Mouse (Mus musculus): ENCODE measurements around the gene Metap1.

Metap1 gene

DNA sequence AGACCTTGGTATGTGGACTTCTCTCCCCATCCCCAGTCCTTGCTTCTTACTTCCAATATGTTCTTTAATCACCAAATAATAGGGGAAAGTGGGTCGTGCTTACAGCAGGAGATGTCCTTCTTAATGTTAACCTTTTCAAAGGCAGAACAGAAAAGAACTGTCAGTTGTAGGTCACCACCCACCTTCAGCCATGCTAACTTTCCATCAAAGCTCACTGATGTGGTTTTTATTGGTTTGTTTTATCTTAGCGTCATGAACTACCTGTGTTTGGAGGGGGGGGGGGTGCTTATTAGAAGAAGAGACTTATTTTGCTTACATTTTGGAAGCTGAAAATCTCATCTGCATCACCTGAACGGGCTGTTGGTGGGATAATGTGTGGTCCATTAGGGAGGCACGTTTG lies 65.1 kb downstream of the Metap1 start:
- Histone ChIP-seq H3K4me3 (replicated peaks; ENCODE audit: low read length) (no peak overlapping the region), H3K9me3 (ENCODE audit: low read length) (no peaks in the 10 kb centered on the region), H3K36me3 (ENCODE audit: insufficient read depth, low read length) (no peaks in the 10 kb centered on the region), H3K4me1 (replicated peaks; ENCODE audit: low read depth, low read length) (peaks cover 14% of the 10 kb centered on the region), H3K27me3 (ENCODE audit: insufficient read depth, low read length) (no peaks in the 10 kb centered on the region)
- TF ChIP-seq POU5F1 (IDR thresholded peaks at IDR 0.05; ENCODE audit: borderline replicate concordance, low read length) (no peak), NANOG (IDR thresholded peaks at IDR 0.05; ENCODE audit: borderline replicate concordance, low read length) (no peak), CTCF (conservative IDR thresholded peaks at IDR 0.05; ENCODE audit: low read length) (no peak)

DNA sequence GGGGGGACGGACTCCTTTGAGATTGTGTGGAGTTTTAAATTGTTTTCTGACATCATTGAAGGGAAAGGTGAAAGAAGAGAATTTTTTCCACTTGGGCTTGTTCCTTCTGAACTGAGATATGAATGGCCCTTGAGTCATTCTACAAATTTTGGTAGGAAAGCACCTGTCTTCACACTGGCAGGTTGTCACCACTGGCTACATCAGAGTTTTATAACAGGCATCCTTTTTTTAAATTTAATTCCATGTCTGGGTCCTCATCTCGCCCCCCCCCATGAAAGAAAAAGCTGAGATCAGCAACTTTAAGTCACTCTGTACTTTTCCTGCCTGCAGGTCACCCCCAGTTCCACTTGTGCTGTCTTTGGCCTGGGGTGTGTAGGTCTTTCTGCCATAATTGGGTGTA lies 65.7 kb downstream of the Metap1 start:
- H3K27me3 ChIP-seq (ENCODE audit: insufficient read depth, low read length) = no peaks in the 10 kb centered on the region
- no peaks in the 10 kb centered on the region for H3K9me3 ChIP-seq (ENCODE audit: low read length)
- H3K36me3 ChIP-seq (ENCODE audit: insufficient read depth, low read length) = no peaks in the 10 kb centered on the region
- H3K4me1 ChIP-seq (replicated peaks; ENCODE audit: low read depth, low read length) = peaks cover 14% of the 10 kb centered on the region
- TF ChIP-seq NANOG (IDR thresholded peaks at IDR 0.05; ENCODE audit: borderline replicate concordance, low read length) (no peak), POU5F1 (IDR thresholded peaks at IDR 0.05; ENCODE audit: borderline replicate concordance, low read length) (no peak), CTCF (conservative IDR thresholded peaks at IDR 0.05; ENCODE audit: low read length) (no peak)
- H3K4me3 ChIP-seq (replicated peaks; ENCODE audit: low read length) = no peak overlapping the region

DNA sequence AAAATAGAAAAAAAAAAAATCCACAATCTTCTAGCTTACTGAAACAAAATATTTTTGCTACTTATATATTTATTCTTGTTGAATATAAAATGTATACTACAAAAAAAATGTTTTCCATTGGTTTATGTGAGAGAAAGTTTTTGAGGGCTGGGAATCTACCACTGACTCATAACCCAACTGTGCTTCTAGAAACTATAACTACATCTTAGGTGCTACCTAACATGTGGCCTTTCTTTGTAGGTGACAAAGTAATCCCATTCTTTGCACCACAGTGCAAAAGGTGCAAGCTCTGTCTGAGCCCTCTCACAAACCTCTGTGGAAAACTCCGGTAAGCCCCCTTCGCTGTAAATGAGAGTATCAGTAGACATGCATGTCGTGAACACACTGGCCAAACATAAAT lies 68.9 kb downstream of the Metap1 start:
- H3K4me1 ChIP-seq (replicated peaks; ENCODE audit: low read depth, low read length) = 0 out of 2 replicates have a peak, but pooled peaks cover 4% of the 10 kb centered on the region
- H3K9me3 ChIP-seq (ENCODE audit: low read length) = no peaks in the 10 kb centered on the region
- no peaks in the 10 kb centered on the region for H3K36me3 ChIP-seq (ENCODE audit: insufficient read depth, low read length)
- H3K4me3 ChIP-seq (replicated peaks; ENCODE audit: low read length) = no peak overlapping the region
- H3K27me3 ChIP-seq (ENCODE audit: insufficient read depth, low read length) = no peaks in the 10 kb centered on the region
- no peak for TF ChIP-seq POU5F1 (IDR thresholded peaks at IDR 0.05; ENCODE audit: borderline replicate concordance, low read length)
- TF ChIP-seq CTCF (conservative IDR thresholded peaks at IDR 0.05; ENCODE audit: low read length) = no peak
- no peak for TF ChIP-seq NANOG (IDR thresholded peaks at IDR 0.05; ENCODE audit: borderline replicate concordance, low read length)

DNA sequence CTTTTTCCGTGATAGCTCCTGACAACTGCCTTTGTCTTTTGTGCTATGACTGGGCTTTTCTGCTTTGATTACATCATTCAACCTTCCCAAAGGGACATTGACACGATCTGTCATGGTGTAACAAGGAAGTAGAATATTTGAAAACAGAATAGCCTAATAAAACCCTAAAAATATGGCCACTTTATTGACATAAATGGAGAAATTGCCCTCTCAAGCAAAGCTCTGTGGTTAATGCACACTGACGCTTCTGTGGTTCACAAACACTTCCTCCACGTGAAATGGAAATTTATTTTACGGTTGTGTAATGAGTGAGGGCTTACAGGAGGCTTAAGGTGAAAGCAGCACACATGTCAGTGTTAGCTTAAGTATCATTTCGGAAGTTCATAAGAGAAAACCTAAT lies 69.9 kb downstream of the Metap1 start:
- H3K9me3 ChIP-seq (ENCODE audit: low read length) = no peaks in the 10 kb centered on the region
- no peaks in the 10 kb centered on the region for H3K27me3 ChIP-seq (ENCODE audit: insufficient read depth, low read length)
- TF ChIP-seq POU5F1 (IDR thresholded peaks at IDR 0.05; ENCODE audit: borderline replicate concordance, low read length) (no peak), CTCF (conservative IDR thresholded peaks at IDR 0.05; ENCODE audit: low read length) (no peak), NANOG (IDR thresholded peaks at IDR 0.05; ENCODE audit: borderline replicate concordance, low read length) (no peak)
- no peaks in the 10 kb centered on the region for H3K36me3 ChIP-seq (ENCODE audit: insufficient read depth, low read length)
- no peak overlapping the region for H3K4me3 ChIP-seq (replicated peaks; ENCODE audit: low read length)
- no peaks in the 10 kb centered on the region for H3K4me1 ChIP-seq (replicated peaks; ENCODE audit: low read depth, low read length)

DNA sequence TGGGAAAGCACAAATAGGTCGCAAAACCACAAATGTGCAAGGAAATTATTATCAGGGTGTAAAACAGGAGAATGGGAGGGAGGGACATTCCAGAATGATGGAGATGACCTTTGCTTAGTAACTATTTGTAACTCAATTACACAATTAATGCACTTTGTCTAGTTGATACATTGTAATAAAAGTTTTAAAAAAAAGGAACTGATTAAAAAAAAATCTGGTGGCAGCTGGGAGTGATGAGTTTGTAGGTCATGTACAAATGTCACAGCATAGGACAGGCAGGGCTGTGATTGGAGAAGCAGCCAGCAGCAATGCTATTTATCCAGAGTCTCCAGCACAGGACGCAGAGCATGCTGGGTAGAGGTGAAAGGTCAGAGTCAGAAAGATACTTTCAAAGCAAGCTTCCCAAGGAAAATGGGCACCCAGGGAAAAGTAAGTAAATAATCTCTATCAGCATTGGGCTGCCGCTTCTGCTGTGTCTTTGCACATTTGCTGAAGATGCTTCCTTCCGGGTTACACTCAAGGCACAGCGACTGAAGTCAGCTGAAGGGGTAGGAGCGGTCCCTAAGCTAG lies 74.1 kb downstream of the Metap1 start, which contains the start of gene Adh4:
Adh4 (plus strand) TSS at position 346 of the 570 bp plus-strand sequence.
- no peak within 1 kb of the TSS for H3K4me3 ChIP-seq (replicated peaks; ENCODE audit: low read length)
- no peaks in the 10 kb centered on the region for H3K36me3 ChIP-seq (ENCODE audit: insufficient read depth, low read length)
- TF ChIP-seq CTCF (conservative IDR thresholded peaks at IDR 0.05; ENCODE audit: low read length) = no peak
- TF ChIP-seq NANOG (IDR thresholded peaks at IDR 0.05; ENCODE audit: borderline replicate concordance, low read length) = no peak
- no peak for TF ChIP-seq POU5F1 (IDR thresholded peaks at IDR 0.05; ENCODE audit: borderline replicate concordance, low read length)
- no peaks in the 10 kb centered on the region for H3K9me3 ChIP-seq (ENCODE audit: low read length)
- no peaks in the 10 kb centered on the region for H3K4me1 ChIP-seq (replicated peaks; ENCODE audit: low read depth, low read length)
- no peaks in the 10 kb centered on the region for H3K27me3 ChIP-seq (ENCODE audit: insufficient read depth, low read length)

DNA sequence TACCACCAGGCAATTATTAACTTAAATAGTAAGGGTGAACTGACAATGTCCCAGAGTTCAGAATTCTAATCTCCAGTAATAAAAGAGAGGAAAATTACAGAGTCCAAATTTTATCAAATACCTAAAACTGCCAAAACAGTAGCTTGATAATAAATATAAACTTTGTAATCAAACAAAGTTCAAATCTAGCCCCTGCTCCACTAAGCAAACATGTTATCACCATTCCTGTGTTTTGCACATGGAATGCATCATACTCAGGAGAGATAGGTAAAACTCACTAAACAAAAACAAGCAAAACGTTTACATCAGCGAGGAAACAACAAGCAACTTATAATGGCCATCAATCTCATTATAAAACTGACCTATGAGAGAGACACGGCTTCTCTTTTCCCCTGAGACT lies 79.1 kb downstream of the Metap1 start:
- no peak overlapping the region for H3K4me3 ChIP-seq (replicated peaks; ENCODE audit: low read length)
- H3K9me3 ChIP-seq (ENCODE audit: low read length) = no peaks in the 10 kb centered on the region
- H3K36me3 ChIP-seq (ENCODE audit: insufficient read depth, low read length) = no peaks in the 10 kb centered on the region
- TF ChIP-seq CTCF (conservative IDR thresholded peaks at IDR 0.05; ENCODE audit: low read length) = no peak
- no peak for TF ChIP-seq POU5F1 (IDR thresholded peaks at IDR 0.05; ENCODE audit: borderline replicate concordance, low read length)
- TF ChIP-seq NANOG (IDR thresholded peaks at IDR 0.05; ENCODE audit: borderline replicate concordance, low read length) = no peak
- H3K4me1 ChIP-seq (replicated peaks; ENCODE audit: low read depth, low read length) = no peaks in the 10 kb centered on the region
- H3K27me3 ChIP-seq (ENCODE audit: insufficient read depth, low read length) = no peaks in the 10 kb centered on the region

DNA sequence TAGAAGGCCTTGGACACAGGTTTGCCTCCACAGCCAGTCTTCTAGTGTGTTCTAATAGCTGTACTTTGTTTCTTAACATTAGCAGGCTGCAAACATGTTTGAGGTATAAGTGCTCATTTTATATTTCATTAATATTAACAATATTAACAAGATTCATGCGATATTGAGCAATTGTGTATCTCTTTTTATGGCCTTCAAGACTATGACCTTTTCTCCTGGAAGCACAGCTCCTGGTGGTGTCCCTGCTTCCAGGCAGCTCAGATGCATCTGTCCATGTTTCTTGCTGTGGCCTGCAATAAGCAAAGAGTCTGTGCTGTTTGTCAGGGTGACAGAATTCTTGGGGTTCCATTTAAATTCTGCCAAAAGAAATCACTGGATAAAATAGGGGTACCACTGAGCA lies 79.7 kb downstream of the Metap1 start:
- H3K27me3 ChIP-seq (ENCODE audit: insufficient read depth, low read length) = no peaks in the 10 kb centered on the region
- H3K36me3 ChIP-seq (ENCODE audit: insufficient read depth, low read length) = no peaks in the 10 kb centered on the region
- no peak overlapping the region for H3K4me3 ChIP-seq (replicated peaks; ENCODE audit: low read length)
- H3K4me1 ChIP-seq (replicated peaks; ENCODE audit: low read depth, low read length) = no peaks in the 10 kb centered on the region
- H3K9me3 ChIP-seq (ENCODE audit: low read length) = no peaks in the 10 kb centered on the region
- no peak for TF ChIP-seq POU5F1 (IDR thresholded peaks at IDR 0.05; ENCODE audit: borderline replicate concordance, low read length)
- no peak for TF ChIP-seq CTCF (conservative IDR thresholded peaks at IDR 0.05; ENCODE audit: low read length)
- no peak for TF ChIP-seq NANOG (IDR thresholded peaks at IDR 0.05; ENCODE audit: borderline replicate concordance, low read length)

Measured in E14TG2a.4 (cell line).